Mouse (Mus musculus) liver, adult 2 months (tissue): ENCODE measurements around the gene Chit1. TPM values are rescaled to one million over a fixed set of nuclear protein-coding genes. Genes with fewer than 3 reads are reported as not detected.
A peak's percentile ranks its signal among the peaks of the same experiment; 100 is the strongest.

Experiments
- DNase-seq: peaks from one replicate; pipeline ENCODE4 v3.0.0-alpha.2; 2011; ENCODE audit warnings: low read depth, low spot score; ENCODE audit errors: extremely low read depth
- H3K27ac ChIP-seq: fragments of 200-500 bp; replicated peaks from 2 replicates; pipeline ENCODE4 v1.5.1; 2012; ENCODE audit warnings: low read depth, mild to moderate bottlenecking, control low read depth, inconsistent platforms, low read length; ENCODE audit not compliant: insufficient read depth
- H3K27me3 ChIP-seq: fragments of 200-500 bp; 2 replicates; pipeline ENCODE4 v1.6.1; 2012; ENCODE audit warnings: mild to moderate bottlenecking, moderate library complexity, low read length, inconsistent platforms; ENCODE audit not compliant: control insufficient read depth, insufficient read depth
- H3K36me3 ChIP-seq: fragments of 200-500 bp; 2 replicates; pipeline ENCODE4 v1.6.1; 2012; ENCODE audit warnings: low read length, inconsistent platforms; ENCODE audit not compliant: control insufficient read depth, insufficient read depth
- H3K4me1 ChIP-seq: fragments of 200-500 bp; 2 replicates; pipeline ENCODE4 v1.6.1; 2011; ENCODE audit warnings: low read length; ENCODE audit not compliant: control insufficient read depth, insufficient read depth
- H3K4me3 ChIP-seq: fragments of 200-500 bp; 2 replicates; pipeline ENCODE4 v1.5.1; 2011; ENCODE audit warnings: low read depth, mild to moderate bottlenecking, control low read depth, low read length, moderate library complexity; ENCODE audit not compliant: insufficient read depth
- H3K79me2 ChIP-seq: fragments of 200-500 bp; 2 replicates; pipeline ENCODE4 v1.6.1; 2012; ENCODE audit warnings: inconsistent platforms, mild to moderate bottlenecking, low read length, moderate library complexity; ENCODE audit not compliant: control insufficient read depth, insufficient read depth
- H3K9ac ChIP-seq: fragments of 200-500 bp; 2 replicates; pipeline ENCODE4 v1.6.1; 2012; ENCODE audit warnings: low read depth, mild to moderate bottlenecking, control low read depth, inconsistent platforms, low read length
- CTCF ChIP-seq: fragments of 200-500 bp; IDR thresholded peaks from 2 replicates; pipeline ENCODE4 v1.5.1; 2011; ENCODE audit warnings: low read depth, low read length, control low read depth
- POLR2A ChIP-seq: fragments of 200-500 bp; IDR thresholded peaks from 2 replicates; pipeline ENCODE4 v1.6.1; 2011; ENCODE audit warnings: low read length, control low read depth; ENCODE audit not compliant: insufficient read depth; ENCODE audit errors: extremely low read depth
- WGBS: fragments of 180-500 bp; shearing (Covaris S2); methylation state at CpG from one replicate; pipeline ENCODE4 v1.1.7; 2018; 5-methylcytosine and 5-hydroxymethylcytosine counted together
- polyA plus RNA-seq: library from polyadenylated mRNA; depleted of rRNA; stranded (reverse); fragments of >200 nt; gene quantifications from 2 replicates; pipeline ENCODE4 v1.2.3, GENCODE M21; 2012
- total RNA-seq: library from RNA; depleted of rRNA; stranded (reverse); fragments of >200 nt; gene quantifications from 2 replicates; pipeline ENCODE4 v1.2.3, GENCODE M21; 2014

Gene Chit1
- total and polyA plus RNA-seq, 2 experiments: not detected

- no peaks in the 10 kb centered on the region for H3K36me3 ChIP-seq
- H3K9ac ChIP-seq: peak overlapping the region; percentile 50
- no peaks in the 10 kb centered on the region for H3K27me3 ChIP-seq
- peak overlapping the region; percentile 21 for H3K4me3 ChIP-seq
- peaks cover 13% of the 10 kb centered on the region for H3K4me1 ChIP-seq
- peak overlapping the region; percentile 86 for H3K27ac ChIP-seq
- no peaks in the 10 kb centered on the region for H3K79me2 ChIP-seq
- DNase-seq: peak; percentile 97
- WGBS: 2% methylated on average over 17 of the region's 17 CpGs
- TF ChIP-seq POLR2A (peak; percentile 52), CTCF (no peak)
Measured at GRCm38 (mm10) chr1:134098726-134099515, 12.1 kb upstream of the Chit1 start.

GRCm38 (mm10) chr1:134099516-134100235 is 11.4 kb upstream of the Chit1 start:
- TF ChIP-seq CTCF: no peak
- TF ChIP-seq POLR2A: 0 out of 2 replicates have a peak, but pooled peaks have one; percentile 79
- Histone ChIP-seq H3K4me3 (peak overlapping the region; percentile 21), H3K9ac (peak overlapping the region; percentile 50), H3K79me2 (no peaks in the 10 kb centered on the region), H3K4me1 (peaks cover 13% of the 10 kb centered on the region), H3K27me3 (no peaks in the 10 kb centered on the region), H3K36me3 (no peaks in the 10 kb centered on the region), H3K27ac (peak overlapping the region; percentile 77)
- DNase-seq: no peak
- WGBS: 23% methylated on average over 12 of the region's 12 CpGs

GRCm38 (mm10) chr1:134100401-134100800 is 10.6 kb upstream of the Chit1 start:
- Histone ChIP-seq H3K36me3 (no peaks in the 10 kb centered on the region), H3K4me3 (no peak overlapping the region), H3K4me1 (peaks cover 13% of the 10 kb centered on the region), H3K27ac (no peak overlapping the region), H3K79me2 (no peaks in the 10 kb centered on the region), H3K27me3 (no peaks in the 10 kb centered on the region), H3K9ac (no peak overlapping the region)
- TF ChIP-seq POLR2A (no peak), CTCF (no peak)
- WGBS: 81% methylated on average over 5 of the region's 5 CpGs
- no peak for DNase-seq

- H3K27me3 ChIP-seq: no peaks in the 10 kb centered on the region
- H3K36me3 ChIP-seq: no peaks in the 10 kb centered on the region
- H3K27ac ChIP-seq: no peak overlapping the region
- H3K9ac ChIP-seq: no peak overlapping the region
- no peak for DNase-seq
- 94% methylated on average over 4 of the region's 4 CpGs for WGBS
- H3K4me3 ChIP-seq: no peak overlapping the region
- H3K4me1 ChIP-seq: peaks cover 13% of the 10 kb centered on the region
- TF ChIP-seq POLR2A: no peak
- no peak for TF ChIP-seq CTCF
- no peaks in the 10 kb centered on the region for H3K79me2 ChIP-seq
Measured at GRCm38 (mm10) chr1:134100928-134101327, 10.1 kb upstream of the Chit1 start.

- Histone ChIP-seq H3K36me3 (no peaks in the 10 kb centered on the region), H3K79me2 (no peaks in the 10 kb centered on the region), H3K4me3 (no peak overlapping the region), H3K9ac (no peak overlapping the region), H3K27me3 (no peaks in the 10 kb centered on the region), H3K27ac (no peak overlapping the region), H3K4me1 (peaks cover 13% of the 10 kb centered on the region)
- 84% methylated on average over 3 of the region's 3 CpGs for WGBS
- DNase-seq: no peak
- TF ChIP-seq CTCF (no peak), POLR2A (no peak)
Measured at GRCm38 (mm10) chr1:134101593-134101992, 9.4 kb upstream of the Chit1 start.
